Mouse (Mus musculus) intestine, embryonic 16.5 days (tissue): ENCODE measurements at regions not wholly inside any gene's neighbourhood (a gene's known extent, or its start where the extent isn't known, plus 50 kb on each side); places are given as distances from the start of the nearest gene placed in this dataset.

ENCODE experiments used
- ATAC-seq: fragments of 200-750 bp; cut with Nextera tagmentation; 2 replicates; pipeline ENCODE4 v1.8.0; 2017; ENCODE audit warnings: moderate TSS enrichment, moderate library complexity
- H3K27ac ChIP-seq: fragments of 300-500 bp; sonication (generic); 2 replicates; pipeline ENCODE4 v1.5.1; 2014; ENCODE audit warnings: mild to moderate bottlenecking, low read length
- H3K27me3 ChIP-seq: fragments of 300-500 bp; sonication (generic); replicated peaks from 2 replicates; pipeline ENCODE4 v1.6.1; 2014; ENCODE audit warnings: low read length, control low read depth, mixed read lengths; ENCODE audit not compliant: control insufficient read depth, insufficient read depth
- H3K36me3 ChIP-seq: fragments of 300-500 bp; sonication (generic); 2 replicates; pipeline ENCODE4 v1.6.1; 2014; ENCODE audit warnings: low read length, control low read depth; ENCODE audit not compliant: control insufficient read depth, insufficient read depth
- H3K4me1 ChIP-seq: fragments of 300-500 bp; sonication (generic); 2 replicates; pipeline ENCODE4 v1.6.1; 2014; ENCODE audit warnings: low read length, control low read depth, mixed read lengths; ENCODE audit not compliant: control insufficient read depth, insufficient read depth
- H3K4me2 ChIP-seq: fragments of 300-500 bp; sonication (generic); 2 replicates; pipeline ENCODE4 v1.6.1; 2014; ENCODE audit warnings: low read depth, low read length, control low read depth
- H3K4me3 ChIP-seq: fragments of 300-500 bp; sonication (generic); 2 replicates; pipeline ENCODE4 v1.5.1; 2014; ENCODE audit warnings: mild to moderate bottlenecking, low read length
- H3K9ac ChIP-seq: fragments of 300-500 bp; sonication (generic); 2 replicates; pipeline ENCODE4 v1.6.1; 2014; ENCODE audit warnings: low read depth, low read length
- H3K9me3 ChIP-seq: fragments of 300-500 bp; sonication (generic); 2 replicates; pipeline ENCODE4 v1.6.1; 2016; ENCODE audit warnings: low read length, control low read depth; ENCODE audit not compliant: control insufficient read depth
- WGBS: fragments of 180-500 bp; shearing (Covaris S2); extraction: QIAGEN DNeasy Blood & Tissue Kit; methylation state at CpG from one replicate; pipeline ENCODE4 v1.1.7; 2014; 5-methylcytosine and 5-hydroxymethylcytosine counted together

- H3K4me1 ChIP-seq: no peaks in the 10 kb centered on the region
- no peaks in the 10 kb centered on the region for H3K9me3 ChIP-seq
- H3K9ac ChIP-seq: no peak overlapping the region
- H3K27me3 ChIP-seq: no peaks in the 10 kb centered on the region
- no peak overlapping the region for H3K27ac ChIP-seq
- no peak for ATAC-seq
- WGBS: 90% methylated on average over 3 of the region's 3 CpGs
- H3K4me3 ChIP-seq: no peak overlapping the region
- H3K4me2 ChIP-seq: no peak overlapping the region
- no peaks in the 10 kb centered on the region for H3K36me3 ChIP-seq
Measured at GRCm38 (mm10) chr2:118051610-118052009, 60.1 kb upstream of the Thbs1 start.

- no peak overlapping the region for H3K9ac ChIP-seq
- WGBS: 96% methylated on average over 4 of the region's 4 CpGs
- no peak overlapping the region for H3K27ac ChIP-seq
- H3K27me3 ChIP-seq: no peaks in the 10 kb centered on the region
- no peaks in the 10 kb centered on the region for H3K36me3 ChIP-seq
- no peaks in the 10 kb centered on the region for H3K9me3 ChIP-seq
- H3K4me1 ChIP-seq: no peaks in the 10 kb centered on the region
- no peak overlapping the region for H3K4me3 ChIP-seq
- no peak for ATAC-seq
- H3K4me2 ChIP-seq: no peak overlapping the region
Measured at GRCm38 (mm10) chr2:118053512-118053911, 58.2 kb upstream of the Thbs1 start.

GRCm38 (mm10) chr2:118058654-118059395, 52.9 kb upstream of the Thbs1 start:
- no peak overlapping the region for H3K27ac ChIP-seq
- ATAC-seq: no peak; the same call in 1 of the 2 replicates

GRCm38 (mm10) chr2:118061291-118061690, 50.4 kb upstream of the Thbs1 start:
- Histone ChIP-seq H3K27me3 (no peaks in the 10 kb centered on the region), H3K9ac (no peak overlapping the region), H3K4me3 (no peak overlapping the region), H3K27ac (no peak overlapping the region), H3K9me3 (no peaks in the 10 kb centered on the region), H3K4me2 (no peak overlapping the region), H3K4me1 (no peaks in the 10 kb centered on the region), H3K36me3 (no peaks in the 10 kb centered on the region)
- 79% methylated on average over 5 of the region's 5 CpGs for WGBS
- no peak for ATAC-seq

More at GRCm38 (mm10) chr2:118058654-118059395, 52.9 kb upstream of the Thbs1 start:
- H3K36me3 ChIP-seq: no peaks in the 10 kb centered on the region
- no peaks in the 10 kb centered on the region for H3K9me3 ChIP-seq
- no peaks in the 10 kb centered on the region for H3K4me1 ChIP-seq
- H3K27me3 ChIP-seq: no peaks in the 10 kb centered on the region
- H3K4me2 ChIP-seq: no peak overlapping the region
- no peak overlapping the region for H3K9ac ChIP-seq
- 64% methylated on average over 6 of the region's 6 CpGs for WGBS
- H3K4me3 ChIP-seq: no peak overlapping the region
